In the genomic region with DNA sequence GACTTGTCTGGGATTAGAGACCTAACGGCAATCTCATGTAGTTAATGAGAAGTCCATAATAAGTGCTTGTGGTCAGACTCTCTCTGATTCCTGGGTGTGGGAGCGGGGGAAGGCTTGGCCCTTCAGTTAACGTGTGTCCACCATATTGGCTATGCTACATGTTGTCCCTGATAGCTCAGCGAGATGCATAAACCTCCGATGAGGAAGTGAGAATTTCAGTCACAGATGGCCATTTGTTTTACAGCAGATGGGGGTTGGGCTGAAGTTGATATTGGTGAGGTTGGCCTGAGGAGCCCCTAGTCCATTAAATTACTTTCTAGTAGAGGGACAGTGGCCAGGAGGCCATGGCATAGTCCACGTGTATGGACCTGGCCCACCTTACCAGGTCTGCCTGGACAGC, we compare ENCODE assay signal across 23 mouse cellular contexts.
"Had no signal": no experiment of that assay in that cellular context is flagged by ENCODE, and none has a peak within 500 bp of the region (broad histone marks: within the 10 kb centered on the region; RNA-seq: fewer than 3 reads in every experiment).

No protein-coding gene starts in this region.

- H3K27ac ChIP-seq: liver, embryonic 15.5 days; lung, embryonic 15.5 days; macrophage; midbrain, embryonic 13.5 days; midbrain, embryonic 15.5 days; neural tube, embryonic 13.5 days; neural tube, embryonic 15.5 days; stomach, embryonic 15.5 days; stomach, postnatal 0 days had no signal

- ATAC-seq: liver, postnatal 0 days; lung, postnatal 0 days; midbrain, embryonic 13.5 days; midbrain, embryonic 15.5 days had no signal

- H3K9ac ChIP-seq: liver, embryonic 15.5 days; liver, postnatal 0 days; lung, embryonic 15.5 days; midbrain, embryonic 13.5 days; midbrain, embryonic 15.5 days; neural tube, embryonic 13.5 days; neural tube, embryonic 15.5 days; stomach, embryonic 15.5 days had no signal

- DNase-seq: liver, postnatal 0 days; lung, adult 2 months; lung, postnatal 14 days; lung, postnatal 36 days; retina, postnatal 1 day; right cerebral cortex, adult 18-20 months; right cerebral cortex, postnatal 25 days; thymus, adult 2 months; thymus, postnatal 25 days; thymus, postnatal 4 days had no signal

- H3K27me3 ChIP-seq: liver, embryonic 15.5 days; lung, embryonic 15.5 days; neural tube, embryonic 15.5 days; stomach, embryonic 15.5 days had no signal

- H3K4me3 ChIP-seq: liver, embryonic 15.5 days; lung, embryonic 15.5 days; megakaryocyte, embryonic 14.5 days; midbrain, embryonic 13.5 days; midbrain, embryonic 15.5 days; myocyte; neural tube, embryonic 13.5 days; neural tube, embryonic 15.5 days; stomach, embryonic 15.5 days had no signal

- H3K4me1 ChIP-seq: liver, embryonic 15.5 days; megakaryocyte, embryonic 14.5 days had no signal

- H3K9me3 ChIP-seq: liver, embryonic 15.5 days; lung, embryonic 15.5 days; midbrain, embryonic 13.5 days; midbrain, embryonic 15.5 days; neural tube, embryonic 13.5 days; neural tube, embryonic 15.5 days; stomach, embryonic 15.5 days had no signal

- H3K4me2 ChIP-seq: liver, embryonic 15.5 days; lung, embryonic 15.5 days; midbrain, embryonic 11.5 days; midbrain, embryonic 13.5 days; midbrain, embryonic 15.5 days; neural tube, embryonic 13.5 days; neural tube, embryonic 15.5 days; stomach, embryonic 15.5 days had no signal

- H3K36me3 ChIP-seq: liver, embryonic 15.5 days; lung, embryonic 15.5 days; midbrain, embryonic 13.5 days; midbrain, embryonic 15.5 days; neural tube, embryonic 13.5 days; neural tube, embryonic 15.5 days; stomach, embryonic 15.5 days had no signal
